Mouse (Mus musculus): ENCODE measurements around the gene Zfp266.
A peak's percentile ranks its signal among the peaks of the same experiment; 100 is the strongest.
"Not testable (repeated sequence)": the region's sequence is repeated elsewhere in the genome, so short reads cannot be mapped to it uniquely, and the experiment has no call there.

Gene Zfp266

GRCm38 (mm10) chr9:20521306-20521957 is at the start of gene Zfp266:
Gene Zfp266 (minus strand): TSS chr9:20521417.
- peak; percentile 92 to 98 for DNase-seq (ENCODE audit: inconsistent age in 2 of 2, low spot score in 1 of 2)

GRCm38 (mm10) chr9:20565326-20566030 is 44.3 kb upstream of the Zfp266 start:
- DNase-seq (ENCODE audit: inconsistent age in 2 of 2, low spot score in 1 of 2): not testable (repeated sequence)

- DNase-seq (ENCODE audit: inconsistent age in 2 of 2, low spot score in 1 of 2): no peak
Measured at GRCm38 (mm10) chr9:20562177-20562576, 41.0 kb upstream of the Zfp266 start.

- no peak for DNase-seq (ENCODE audit: inconsistent age in 2 of 2, low spot score in 1 of 2)
Measured at GRCm38 (mm10) chr9:20552698-20553097, 31.5 kb upstream of the Zfp266 start.

- DNase-seq (ENCODE audit: inconsistent age in 2 of 2, low spot score in 1 of 2): no peak
Measured at GRCm38 (mm10) chr9:20551781-20552275, 30.6 kb upstream of the Zfp266 start.

GRCm38 (mm10) chr9:20545151-20545550 is 23.9 kb upstream of the Zfp266 start:
- peak in 1 of 2 experiments; percentile 75 for DNase-seq (ENCODE audit: inconsistent age in 2 of 2, low spot score in 1 of 2)

- peak; percentile 90 to 96 for DNase-seq (ENCODE audit: inconsistent age in 2 of 2, low spot score in 1 of 2)
Measured at GRCm38 (mm10) chr9:20544070-20544821, 23.0 kb upstream of the Zfp266 start.

GRCm38 (mm10) chr9:20543496-20543895 is 22.3 kb upstream of the Zfp266 start:
- no peak for DNase-seq (ENCODE audit: inconsistent age in 2 of 2, low spot score in 1 of 2)

GRCm38 (mm10) chr9:20536598-20536997 is 15.4 kb upstream of the Zfp266 start:
- DNase-seq (ENCODE audit: inconsistent age in 2 of 2, low spot score in 1 of 2): no peak

- peak in 1 of 2 experiments; percentile 38 for DNase-seq (ENCODE audit: inconsistent age in 2 of 2, low spot score in 1 of 2)
Measured at GRCm38 (mm10) chr9:20534326-20534926, 13.2 kb upstream of the Zfp266 start.

GRCm38 (mm10) chr9:20520531-20521210 is 546 bp downstream of the Zfp266 start:
- DNase-seq (ENCODE audit: inconsistent age in 2 of 2, low spot score in 1 of 2): no peak

GRCm38 (mm10) chr9:20519949-20520348 is 1.3 kb downstream of the Zfp266 start:
- DNase-seq (ENCODE audit: inconsistent age in 2 of 2, low spot score in 1 of 2): no peak

- no peak for DNase-seq (ENCODE audit: inconsistent age in 2 of 2, low spot score in 1 of 2)
Measured at GRCm38 (mm10) chr9:20518708-20519107, 2.5 kb downstream of the Zfp266 start.

- DNase-seq (ENCODE audit: inconsistent age in 2 of 2, low spot score in 1 of 2): no peak
Measured at GRCm38 (mm10) chr9:20517727-20518126, 3.5 kb downstream of the Zfp266 start.

GRCm38 (mm10) chr9:20514016-20514415 is 7.2 kb downstream of the Zfp266 start:
- no peak for DNase-seq (ENCODE audit: inconsistent age in 2 of 2, low spot score in 1 of 2)

- no peak for DNase-seq (ENCODE audit: inconsistent age in 2 of 2, low spot score in 1 of 2)
Measured at GRCm38 (mm10) chr9:20512714-20513113, 8.5 kb downstream of the Zfp266 start.

- DNase-seq (ENCODE audit: inconsistent age in 2 of 2, low spot score in 1 of 2): no peak
Measured at GRCm38 (mm10) chr9:20511645-20512044, 9.6 kb downstream of the Zfp266 start.

- no peak for DNase-seq (ENCODE audit: inconsistent age in 2 of 2, low spot score in 1 of 2)
Measured at GRCm38 (mm10) chr9:20510346-20510745, 10.9 kb downstream of the Zfp266 start.

- no peak for DNase-seq (ENCODE audit: inconsistent age in 2 of 2, low spot score in 1 of 2)
Measured at GRCm38 (mm10) chr9:20509676-20510075, 11.5 kb downstream of the Zfp266 start.

GRCm38 (mm10) chr9:20504801-20505200 is 16.4 kb downstream of the Zfp266 start:
- DNase-seq (ENCODE audit: inconsistent age in 2 of 2, low spot score in 1 of 2): no peak

GRCm38 (mm10) chr9:20493281-20493680 is 27.9 kb downstream of the Zfp266 start:
- DNase-seq (ENCODE audit: inconsistent age in 2 of 2, low spot score in 1 of 2): peak in 1 of 2 experiments; percentile 74

All from adrenal gland, adult (tissue).